Mouse (Mus musculus): ENCODE data around the gene Hoxc6.

Gene Hoxc6

GRCm38 (mm10) chr15:103014166-103015008, 16.3 kb downstream of the Hoxc6 start:
- peak; percentile 67 to 68 for DNase-seq

- no peak for DNase-seq
These were observed 16.9 kb downstream of the Hoxc6 start for GRCm38 (mm10) chr15:103015009-103015399.

- DNase-seq, result no peak
These were observed 17.5 kb downstream of the Hoxc6 start for GRCm38 (mm10) chr15:103015406-103016166.

- no peak for DNase-seq
These were observed 20.6 kb downstream of the Hoxc6 start, which contains the start of gene Hoxc4 for GRCm38 (mm10) chr15:103018636-103019035. TSS of gene Hoxc4 (plus strand) at chr15:103018934.

GRCm38 (mm10) chr15:103020899-103021418, 22.9 kb downstream of the Hoxc6 start:
- DNase-seq, result no peak

GRCm38 (mm10) chr15:103021544-103021943, 23.5 kb downstream of the Hoxc6 start:
- DNase-seq, result no peak

- DNase-seq, result no peak
These were observed 26.1 kb downstream of the Hoxc6 start for GRCm38 (mm10) chr15:103024131-103024530.

- no peak for DNase-seq
These were observed 29.5 kb downstream of the Hoxc6 start for GRCm38 (mm10) chr15:103027266-103028235.

- no peak for DNase-seq
These were observed 31.0 kb downstream of the Hoxc6 start for GRCm38 (mm10) chr15:103028916-103029512.

- no peak for DNase-seq
These were observed 32.1 kb downstream of the Hoxc6 start for GRCm38 (mm10) chr15:103030142-103030541.

GRCm38 (mm10) chr15:103032167-103032566, 34.1 kb downstream of the Hoxc6 start:
- no peak for DNase-seq

GRCm38 (mm10) chr15:103032646-103033575, 34.9 kb downstream of the Hoxc6 start:
- DNase-seq, result no peak

GRCm38 (mm10) chr15:103034043-103034806, 36.2 kb downstream of the Hoxc6 start:
- DNase-seq, result peak in 1 of 2 experiments; percentile 51

- peak in 1 of 2 experiments; percentile 29 for DNase-seq
These were observed 36.9 kb downstream of the Hoxc6 start for GRCm38 (mm10) chr15:103034807-103035547.

- no peak for DNase-seq
These were observed 37.5 kb downstream of the Hoxc6 start for GRCm38 (mm10) chr15:103035548-103035881.

GRCm38 (mm10) chr15:103037579-103037978, 39.5 kb downstream of the Hoxc6 start:
- no peak for DNase-seq

GRCm38 (mm10) chr15:103038701-103039480, 40.8 kb downstream of the Hoxc6 start:
- DNase-seq, result no peak

GRCm38 (mm10) chr15:103039609-103040008, 41.6 kb downstream of the Hoxc6 start:
- DNase-seq, result no peak

Data from kidney, postnatal 36 days (tissue).